Mouse (Mus musculus) neural tube, embryonic 11.5 days (tissue): ENCODE data around the gene Mcpt4. TPM values are rescaled to one million over a fixed set of nuclear protein-coding genes. Genes with fewer than 3 reads are reported as not detected.
"Not testable (repeated sequence)": the region's sequence is repeated elsewhere in the genome, so short reads cannot be mapped to it uniquely, and the experiment has no call there.

Source experiments
- ATAC-seq: fragments of 200-750 bp; cut with Nextera tagmentation; 2 replicates; pipeline ENCODE4 v1.8.0; 2017; ENCODE audit warnings: moderate number of reproducible peaks, mild to moderate bottlenecking, moderate TSS enrichment, moderate library complexity; ENCODE audit not compliant: insufficient read depth, low FRiP score, low TSS enrichment
- DNase-seq: peaks from one replicate; pipeline ENCODE4 v3.0.0-alpha.2; 2015; ENCODE audit warnings: low spot score
- H3K27ac ChIP-seq: fragments of 300-500 bp; sonication (generic); 2 replicates; pipeline ENCODE4 v1.5.1; 2014; ENCODE audit warnings: low read depth, mild to moderate bottlenecking, low read length
- H3K27me3 ChIP-seq: fragments of 300-500 bp; sonication (generic); 2 replicates; pipeline ENCODE4 v1.6.1; 2014; ENCODE audit warnings: mild to moderate bottlenecking, low read length, mixed read lengths; ENCODE audit not compliant: control insufficient read depth, insufficient read depth
- H3K36me3 ChIP-seq: fragments of 300-500 bp; sonication (generic); 2 replicates; pipeline ENCODE4 v1.6.1; 2014; ENCODE audit warnings: mild to moderate bottlenecking, low read length, moderate library complexity, mixed read lengths; ENCODE audit not compliant: control insufficient read depth, insufficient read depth
- H3K4me1 ChIP-seq: fragments of 300-500 bp; sonication (generic); 2 replicates; pipeline ENCODE4 v1.6.1; 2014; ENCODE audit warnings: low read length, mixed read lengths; ENCODE audit not compliant: control insufficient read depth, insufficient read depth
- H3K4me2 ChIP-seq: fragments of 300-500 bp; sonication (generic); 2 replicates; pipeline ENCODE4 v1.6.1; 2014; ENCODE audit warnings: low read depth, mild to moderate bottlenecking, moderate library complexity
- H3K4me3 ChIP-seq: fragments of 300-500 bp; sonication (generic); 2 replicates; pipeline ENCODE4 v1.5.1; 2014; ENCODE audit warnings: low read depth, low read length
- H3K9ac ChIP-seq: fragments of 300-500 bp; sonication (generic); 2 replicates; pipeline ENCODE4 v1.6.1; 2014; ENCODE audit warnings: mild to moderate bottlenecking, low read length
- H3K9me3 ChIP-seq: fragments of 300-500 bp; sonication (generic); 2 replicates; pipeline ENCODE4 v1.6.1; 2016; ENCODE audit warnings: low read length; ENCODE audit not compliant: control insufficient read depth
- WGBS: fragments of 180-500 bp; shearing (Covaris S2); extraction: QIAGEN DNeasy Blood & Tissue Kit; methylation state at CpG from one replicate; pipeline ENCODE4 v1.1.7; 2014; 5-methylcytosine and 5-hydroxymethylcytosine counted together
- microRNA-seq: library from miRNA; unstranded; fragments of <30 nt; microRNA quantifications from one replicate; pipeline ENCODE4, GENCODE M21; 2016
- polyA plus RNA-seq: library from polyadenylated mRNA; unstranded; fragments of >200 nt; fragmentation: Nextera tagmentation; extraction: Ambion mirVana; gene quantifications from 2 replicates; pipeline ENCODE4 v1.2.1, GENCODE M21; 2014

Gene Mcpt4
- polyA plus RNA-seq, 1 experiment from 2014 or later, result not detected

DNA sequence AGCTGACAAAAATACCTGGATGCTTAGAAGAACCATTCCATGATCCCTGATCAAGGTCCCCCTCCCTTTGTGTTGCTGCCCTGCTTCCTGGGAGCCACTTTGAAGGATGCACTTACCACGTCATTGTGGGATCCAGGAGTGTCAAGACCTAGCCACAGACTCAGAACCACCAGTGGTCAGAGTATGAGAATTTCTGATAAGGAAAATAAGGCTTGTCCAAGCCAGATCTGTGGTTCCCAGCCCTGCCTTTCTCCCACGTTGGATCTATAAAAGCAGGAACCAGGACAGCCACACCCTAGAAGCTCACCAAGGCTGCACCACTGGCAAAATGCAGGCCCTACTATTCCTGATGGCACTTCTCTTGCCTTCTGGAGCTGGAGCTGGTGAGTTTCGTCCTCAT, 44.4 kb downstream of the Mcpt4 start, which contains the start of gene Mcpt1:
TSS of gene Mcpt1 (plus strand) at position 301 of the 400 bp plus-strand sequence.
- 79% methylated on average over 3 of the region's 3 CpGs for WGBS
- not testable (repeated sequence) for H3K9me3 ChIP-seq, H3K4me3 ChIP-seq, ATAC-seq, H3K27me3 ChIP-seq, H3K27ac ChIP-seq, H3K9ac ChIP-seq, H3K4me1 ChIP-seq, H3K4me2 ChIP-seq, H3K36me3 ChIP-seq, DNase-seq

DNA sequence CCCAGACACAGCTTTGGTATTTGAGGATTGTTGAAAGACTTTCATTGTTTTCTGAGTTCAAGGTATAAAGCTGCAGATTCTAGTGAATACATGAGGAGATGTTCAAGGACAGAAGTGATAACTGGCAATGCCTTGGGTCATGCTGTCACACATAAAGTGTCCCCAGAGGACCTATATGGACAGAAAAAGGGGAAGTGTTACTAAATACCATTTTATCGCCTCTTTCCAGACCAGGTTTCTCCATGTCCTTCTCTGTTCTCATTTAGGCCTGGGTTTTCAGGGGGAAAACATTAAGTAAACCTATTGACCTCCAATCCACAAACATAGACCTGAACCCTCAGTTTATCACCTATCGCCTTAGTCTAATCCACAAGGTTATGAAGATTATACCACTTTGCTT, 48.2 kb downstream of the Mcpt4 start:
- ATAC-seq (no peak), DNase-seq (no peak)
- H3K9ac ChIP-seq, result no peak overlapping the region
- H3K9me3 ChIP-seq, result no peaks in the 10 kb centered on the region
- no peak overlapping the region for H3K4me2 ChIP-seq
- 92% methylated on average over 2 of the region's 2 CpGs for WGBS
- no peaks in the 10 kb centered on the region for H3K27me3 ChIP-seq
- H3K4me1 ChIP-seq, result no peaks in the 10 kb centered on the region
- no peaks in the 10 kb centered on the region for H3K36me3 ChIP-seq
- no peak overlapping the region for H3K27ac ChIP-seq
- H3K4me3 ChIP-seq, result no peak overlapping the region

DNA sequence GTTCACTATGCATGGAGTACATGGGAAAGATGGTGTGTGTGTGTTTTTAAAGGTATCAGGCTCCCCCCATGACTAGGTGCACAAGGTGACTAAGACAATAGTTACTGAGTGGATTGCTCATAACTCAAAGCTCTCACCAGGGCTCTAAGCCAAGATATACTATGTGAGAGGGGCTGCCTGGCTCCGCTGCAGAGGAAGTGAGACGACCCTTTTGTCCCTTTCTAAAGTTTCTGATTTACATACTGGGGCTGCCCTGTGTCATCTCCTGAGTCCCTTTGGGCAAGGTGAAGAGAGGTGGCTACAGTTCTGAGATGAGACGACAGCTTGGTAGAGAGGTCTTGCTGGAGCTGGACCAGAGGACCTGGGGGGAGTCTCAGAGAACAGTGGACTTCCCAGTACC, 49.0 kb downstream of the Mcpt4 start:
- H3K27ac ChIP-seq, result no peak overlapping the region
- no peaks in the 10 kb centered on the region for H3K27me3 ChIP-seq
- H3K4me2 ChIP-seq, result no peak overlapping the region
- no peak overlapping the region for H3K4me3 ChIP-seq
- WGBS, result 75% methylated on average over 3 of the region's 3 CpGs
- no peak overlapping the region for H3K9ac ChIP-seq
- ATAC-seq (no peak), DNase-seq (no peak)
- H3K36me3 ChIP-seq, result no peaks in the 10 kb centered on the region
- no peaks in the 10 kb centered on the region for H3K9me3 ChIP-seq
- no peaks in the 10 kb centered on the region for H3K4me1 ChIP-seq

Small RNA genes lying within 50 kb of the gene (microRNA-seq; reads per million reads assigned to microRNA genes)
- not detected for gene Mir6949

Other genes with a start within 250 kb of the Mcpt4 start
- 25.9 and 33.7 TPM in 2 replicates for gene Nfatc4, start 239.2 kb downstream of the Mcpt4 start, polyA plus RNA-seq
- gene Nynrin, start 208.3 kb downstream of the Mcpt4 start, polyA plus RNA-seq, result 15.1 and 16.0 TPM in 2 replicates
- 0.13 and 0.22 TPM in 2 replicates for gene Cbln3, start 177.9 kb downstream of the Mcpt4 start, polyA plus RNA-seq
- 11.8 and 13.0 TPM in 2 replicates for gene Khnyn, start 177.4 kb downstream of the Mcpt4 start, polyA plus RNA-seq
- gene Sdr39u1, start 162.0 kb downstream of the Mcpt4 start, polyA plus RNA-seq, result 45.7 and 52.6 TPM in 2 replicates
- gene Cma1, start 117.6 kb downstream of the Mcpt4 start, polyA plus RNA-seq, result not detected in 2 replicates
- gene Cma2, start 111.3 kb downstream of the Mcpt4 start, polyA plus RNA-seq, result not detected in 2 replicates
- not detected in 2 replicates for gene Mcpt1, start 44.3 kb downstream of the Mcpt4 start, polyA plus RNA-seq
- not detected in 2 replicates for gene Mcpt9, start 31.8 kb downstream of the Mcpt4 start, polyA plus RNA-seq
- gene Mcpt2, start 20.3 kb downstream of the Mcpt4 start, polyA plus RNA-seq, result not detected in 2 replicates
- not detected in 2 replicates for gene Mcpt8, start 23.0 kb upstream of the Mcpt4 start, polyA plus RNA-seq
- not detected in 2 replicates for gene Ctsg, start 40.3 kb upstream of the Mcpt4 start, polyA plus RNA-seq
- not detected in 2 replicates for gene Gzme, start 58.3 kb upstream of the Mcpt4 start, polyA plus RNA-seq
- gene Gzmd, start 70.3 kb upstream of the Mcpt4 start, polyA plus RNA-seq, result not detected in 2 replicates
- gene Gzmg, start 97.3 kb upstream of the Mcpt4 start, polyA plus RNA-seq, result not detected in 2 replicates
- gene Gzmn, start 112.3 kb upstream of the Mcpt4 start, polyA plus RNA-seq, result not detected in 2 replicates
- gene Gzmf, start 149.1 kb upstream of the Mcpt4 start, polyA plus RNA-seq, result not detected in 2 replicates
- 0.36 TPM in 1 of 2 replicates, not detected in the other for gene Gzmc, start 172.3 kb upstream of the Mcpt4 start, polyA plus RNA-seq
- gene Gzmb, start 199.9 kb upstream of the Mcpt4 start, polyA plus RNA-seq, result not detected in 2 replicates